Mouse (Mus musculus) large intestine, adult 2 months (tissue): ENCODE results near the gene Edar. TPM values are rescaled to one million over a fixed set of nuclear protein-coding genes. Genes with fewer than 3 reads are reported as not detected.

Source experiments
- DNase-seq: peaks from one replicate; pipeline ENCODE4 v3.0.0-alpha.2; 2012; ENCODE audit warnings: low read depth, low spot score
- WGBS: fragments of 180-500 bp; shearing (Covaris S2); methylation state at CpG from one replicate; pipeline ENCODE4 v1.1.7; 2018; 5-methylcytosine and 5-hydroxymethylcytosine counted together
- polyA plus RNA-seq: library from polyadenylated mRNA; depleted of rRNA; stranded (reverse); fragments of >200 nt; gene quantifications from 2 replicates; pipeline ENCODE4 v1.2.3, GENCODE M21; 2012

Edar gene
- polyA plus RNA-seq, 1 experiment, result 0.30 TPM

GRCm38 (mm10) chr10:58652418-58653394 is 22.7 kb downstream of the Edar start:
- DNase-seq, result no peak
- WGBS, result 38% methylated on average over 10 of the region's 10 CpGs

- WGBS, result 6% methylated on average over 9 of the region's 9 CpGs
- DNase-seq, result no peak
Measured at GRCm38 (mm10) chr10:58652045-58652417, 23.4 kb downstream of the Edar start.

- WGBS, result 11% methylated on average over 22 of the region's 22 CpGs
Measured at GRCm38 (mm10) chr10:58651270-58652042, 24.0 kb downstream of the Edar start.

GRCm38 (mm10) chr10:58648787-58649186 is 26.7 kb downstream of the Edar start:
- DNase-seq, result no peak
- WGBS, result 77% methylated on average over 5 of the region's 5 CpGs

More at GRCm38 (mm10) chr10:58651270-58652042, 24.0 kb downstream of the Edar start:
- DNase-seq, result no peak

GRCm38 (mm10) chr10:58644671-58645070 is 30.8 kb downstream of the Edar start:
- 58% methylated on average over 5 of the region's 5 CpGs for WGBS
- DNase-seq, result no peak

- 44% methylated on average over 7 of the region's 7 CpGs for WGBS
- DNase-seq, result no peak
Measured at GRCm38 (mm10) chr10:58644194-58644593, 31.3 kb downstream of the Edar start.

- 83% methylated on average over 9 of the region's 9 CpGs for WGBS
Measured at GRCm38 (mm10) chr10:58643001-58643400, 32.5 kb downstream of the Edar start.

GRCm38 (mm10) chr10:58641631-58642030 is 33.8 kb downstream of the Edar start:
- DNase-seq, result no peak
- WGBS, result 71% methylated on average over 10 of the region's 10 CpGs

More at GRCm38 (mm10) chr10:58643001-58643400, 32.5 kb downstream of the Edar start:
- DNase-seq, result no peak

- 60% methylated on average over 19 of the region's 19 CpGs for WGBS
- DNase-seq, result no peak
Measured at GRCm38 (mm10) chr10:58640446-58641400, 34.7 kb downstream of the Edar start.

GRCm38 (mm10) chr10:58639291-58639690 is 36.2 kb downstream of the Edar start:
- DNase-seq, result no peak
- 67% methylated on average over 6 of the region's 6 CpGs for WGBS

- 60% methylated on average over 7 of the region's 7 CpGs for WGBS
- DNase-seq, result no peak
Measured at GRCm38 (mm10) chr10:58636431-58637080, 38.9 kb downstream of the Edar start.

GRCm38 (mm10) chr10:58633507-58633906 is 41.9 kb downstream of the Edar start:
- 90% methylated on average over 2 of the region's 2 CpGs for WGBS
- DNase-seq, result no peak

- DNase-seq, result no peak
Measured at GRCm38 (mm10) chr10:58627569-58627968, 47.9 kb downstream of the Edar start.

GRCm38 (mm10) chr10:58624848-58625711 is 50.4 kb downstream of the Edar start:
- no peak for DNase-seq
- 51% methylated on average over 12 of the region's 12 CpGs for WGBS

- no peak for DNase-seq
- 83% methylated on average over 4 of the region's 4 CpGs for WGBS
Measured at GRCm38 (mm10) chr10:58619266-58619665, 56.2 kb downstream of the Edar start.

- DNase-seq, result no peak
- 87% methylated on average over 17 of the region's 17 CpGs for WGBS
Measured at GRCm38 (mm10) chr10:58618501-58619216, 56.8 kb downstream of the Edar start.

GRCm38 (mm10) chr10:58616565-58616964 is 58.9 kb downstream of the Edar start:
- no peak for DNase-seq
- 84% methylated on average over 5 of the region's 5 CpGs for WGBS
